Mouse (Mus musculus) hindbrain, embryonic 16.5 days (tissue): Measurements from ENCODE around the gene Mast4. TPM values are rescaled to one million over a fixed set of nuclear protein-coding genes. Genes with fewer than 3 reads are reported as not detected.

ENCODE experiments used
- ATAC-seq: fragments of 200-750 bp; cut with Nextera tagmentation; 2 replicates; pipeline ENCODE4 v1.8.0; 2017; ENCODE audit warnings: moderate TSS enrichment, moderate library complexity
- H3K27ac ChIP-seq: fragments of 300-500 bp; sonication (generic); 2 replicates; pipeline ENCODE4 v1.5.1; 2014; ENCODE audit warnings: low read depth, mild to moderate bottlenecking, control low read depth, low read length, moderate library complexity
- H3K27me3 ChIP-seq: fragments of 300-500 bp; sonication (generic); replicated peaks from 2 replicates; pipeline ENCODE4 v1.6.1; 2014; ENCODE audit warnings: low read length; ENCODE audit not compliant: control insufficient read depth, insufficient read depth
- H3K36me3 ChIP-seq: fragments of 300-500 bp; sonication (generic); 2 replicates; pipeline ENCODE4 v1.6.1; 2014; ENCODE audit warnings: mild to moderate bottlenecking, low read length, moderate library complexity, mixed read lengths; ENCODE audit not compliant: control insufficient read depth, insufficient read depth
- H3K4me1 ChIP-seq: fragments of 300-500 bp; sonication (generic); 2 replicates; pipeline ENCODE4 v1.6.1; 2014; ENCODE audit warnings: low read depth, low read length; ENCODE audit not compliant: control insufficient read depth, insufficient read depth
- H3K4me2 ChIP-seq: fragments of 300-500 bp; sonication (generic); 2 replicates; pipeline ENCODE4 v1.6.1; 2014; ENCODE audit warnings: mild to moderate bottlenecking, low read length, control low read depth, moderate library complexity
- H3K4me3 ChIP-seq: fragments of 300-500 bp; sonication (generic); 2 replicates; pipeline ENCODE4 v1.5.1; 2014; ENCODE audit warnings: mild to moderate bottlenecking, low read length, control low read depth, moderate library complexity
- H3K9ac ChIP-seq: fragments of 300-500 bp; sonication (generic); 2 replicates; pipeline ENCODE4 v1.6.1; 2014; ENCODE audit warnings: low read depth, mild to moderate bottlenecking, control low read depth, low read length, moderate library complexity
- H3K9me3 ChIP-seq: fragments of 300-500 bp; sonication (generic); 2 replicates; pipeline ENCODE4 v1.6.1; 2014; ENCODE audit warnings: mild to moderate bottlenecking, low read length, moderate library complexity; ENCODE audit not compliant: control insufficient read depth
- WGBS: fragments of 180-500 bp; shearing (Covaris S2); extraction: QIAGEN DNeasy Blood & Tissue Kit; methylation state at CpG from one replicate; pipeline ENCODE4 v1.1.7; 2014; 5-methylcytosine and 5-hydroxymethylcytosine counted together
- polyA plus RNA-seq: library from polyadenylated mRNA; unstranded; fragments of >200 nt; fragmentation: Nextera tagmentation; extraction: Ambion mirVana; gene quantifications from 2 replicates; pipeline ENCODE4 v1.2.1, GENCODE M21; 2015

The Mast4 gene
- polyA plus RNA-seq, 1 experiment from 2014 or later: 24.6 TPM

- Histone ChIP-seq H3K4me2 (no peak overlapping the region), H3K4me3 (no peak overlapping the region), H3K36me3 (peaks cover 5% of the 10 kb centered on the region), H3K4me1 (peaks cover 4% of the 10 kb centered on the region; the same call in 1 of the 2 replicates), H3K9me3 (no peaks in the 10 kb centered on the region), H3K27me3 (no peaks in the 10 kb centered on the region), H3K27ac (no peak overlapping the region), H3K9ac (no peak overlapping the region)
- 87% methylated on average over 9 of the region's 9 CpGs for WGBS
- ATAC-seq: no peak
These were observed 572.9 kb downstream of the Mast4 start for GRCm38 (mm10) chr13:102761410-102761809.

- H3K9ac ChIP-seq: no peak overlapping the region
- H3K4me2 ChIP-seq: no peak overlapping the region
- H3K27me3 ChIP-seq: no peaks in the 10 kb centered on the region
- H3K9me3 ChIP-seq: no peaks in the 10 kb centered on the region
- H3K27ac ChIP-seq: no peak overlapping the region
- no peaks in the 10 kb centered on the region for H3K4me1 ChIP-seq
- no peak for ATAC-seq
- H3K4me3 ChIP-seq: no peak overlapping the region
- peaks cover 5% of the 10 kb centered on the region for H3K36me3 ChIP-seq
- WGBS: 92% methylated on average over 6 of the region's 6 CpGs
These were observed 576.3 kb downstream of the Mast4 start for GRCm38 (mm10) chr13:102758021-102758420.

- no peak for ATAC-seq
- no peaks in the 10 kb centered on the region for H3K4me1 ChIP-seq
- H3K9ac ChIP-seq: no peak overlapping the region
- H3K36me3 ChIP-seq: peaks cover 5% of the 10 kb centered on the region
- no peak overlapping the region for H3K27ac ChIP-seq
- 95% methylated on average over 8 of the region's 8 CpGs for WGBS
- no peak overlapping the region for H3K4me2 ChIP-seq
- H3K9me3 ChIP-seq: no peaks in the 10 kb centered on the region
- H3K4me3 ChIP-seq: no peak overlapping the region
- no peaks in the 10 kb centered on the region for H3K27me3 ChIP-seq
These were observed 578.2 kb downstream of the Mast4 start for GRCm38 (mm10) chr13:102756071-102756470.

GRCm38 (mm10) chr13:102755124-102755523 is 579.2 kb downstream of the Mast4 start:
- Histone ChIP-seq H3K4me3 (no peak overlapping the region), H3K27ac (no peak overlapping the region), H3K9me3 (no peaks in the 10 kb centered on the region), H3K9ac (no peak overlapping the region), H3K27me3 (no peaks in the 10 kb centered on the region), H3K4me1 (no peaks in the 10 kb centered on the region), H3K4me2 (no peak overlapping the region), H3K36me3 (peaks cover 5% of the 10 kb centered on the region)
- WGBS: 93% methylated on average over 8 of the region's 8 CpGs
- ATAC-seq: no peak

GRCm38 (mm10) chr13:102753714-102754556 is 580.4 kb downstream of the Mast4 start:
- no peaks in the 10 kb centered on the region for H3K27me3 ChIP-seq
- no peak overlapping the region for H3K4me2 ChIP-seq
- no peak overlapping the region for H3K27ac ChIP-seq
- no peak overlapping the region for H3K9ac ChIP-seq
- H3K4me3 ChIP-seq: no peak overlapping the region
- 81% methylated on average over 19 of the region's 19 CpGs for WGBS
- no peaks in the 10 kb centered on the region for H3K9me3 ChIP-seq
- no peak for ATAC-seq
- H3K4me1 ChIP-seq: no peaks in the 10 kb centered on the region
- peaks cover 5% of the 10 kb centered on the region for H3K36me3 ChIP-seq

GRCm38 (mm10) chr13:102749891-102750290 is 584.4 kb downstream of the Mast4 start:
- Histone ChIP-seq H3K4me3 (no peak overlapping the region), H3K9me3 (no peaks in the 10 kb centered on the region), H3K4me1 (no peaks in the 10 kb centered on the region), H3K9ac (no peak overlapping the region), H3K36me3 (no peaks in the 10 kb centered on the region), H3K27ac (no peak overlapping the region), H3K4me2 (no peak overlapping the region), H3K27me3 (no peaks in the 10 kb centered on the region)
- 64% methylated on average over 10 of the region's 10 CpGs for WGBS
- no peak for ATAC-seq

GRCm38 (mm10) chr13:102749194-102749593 is 585.1 kb downstream of the Mast4 start:
- WGBS: 42% methylated on average over 6 of the region's 6 CpGs
- H3K27me3 ChIP-seq: no peaks in the 10 kb centered on the region
- no peak overlapping the region for H3K4me2 ChIP-seq
- H3K27ac ChIP-seq: no peak overlapping the region
- H3K9ac ChIP-seq: no peak overlapping the region
- no peak for ATAC-seq
- no peaks in the 10 kb centered on the region for H3K9me3 ChIP-seq
- no peak overlapping the region for H3K4me3 ChIP-seq
- no peaks in the 10 kb centered on the region for H3K4me1 ChIP-seq
- H3K36me3 ChIP-seq: no peaks in the 10 kb centered on the region

GRCm38 (mm10) chr13:102746803-102747561 is 587.3 kb downstream of the Mast4 start:
- Histone ChIP-seq H3K36me3 (no peaks in the 10 kb centered on the region), H3K9me3 (no peaks in the 10 kb centered on the region), H3K4me2 (no peak overlapping the region), H3K9ac (no peak overlapping the region), H3K4me3 (no peak overlapping the region), H3K4me1 (no peaks in the 10 kb centered on the region), H3K27me3 (no peaks in the 10 kb centered on the region), H3K27ac (no peak overlapping the region)
- 87% methylated on average over 17 of the region's 17 CpGs for WGBS
- 0 out of 2 replicates have a peak, but pooled peaks have one; percentile 12 for ATAC-seq

GRCm38 (mm10) chr13:102745626-102746342 is 588.5 kb downstream of the Mast4 start:
- no peaks in the 10 kb centered on the region for H3K27me3 ChIP-seq

More at GRCm38 (mm10) chr13:102745626-102746342, 588.5 kb downstream of the Mast4 start:
- no peak overlapping the region for H3K9ac ChIP-seq
- no peaks in the 10 kb centered on the region for H3K4me1 ChIP-seq
- H3K9me3 ChIP-seq: no peaks in the 10 kb centered on the region
- H3K36me3 ChIP-seq: no peaks in the 10 kb centered on the region
- H3K4me3 ChIP-seq: no peak overlapping the region
- no peak for ATAC-seq
- H3K27ac ChIP-seq: no peak overlapping the region
- H3K4me2 ChIP-seq: no peak overlapping the region
- 88% methylated on average over 9 of the region's 9 CpGs for WGBS
